Mouse (Mus musculus) limb, embryonic 11.5 days (tissue): Measurements from ENCODE around the gene Zic2. TPM values are rescaled to one million over a fixed set of nuclear protein-coding genes. Genes with fewer than 3 reads are reported as not detected.

Experiments used
- polyA plus RNA-seq: library from polyadenylated mRNA; unstranded; fragments of >200 nt; fragmentation: Nextera tagmentation; extraction: Ambion mirVana; gene quantifications from 2 replicates; pipeline ENCODE4 v1.2.1, GENCODE M21; 2014

Zic2 gene
- polyA plus RNA-seq, 1 experiment from 2014 or later: 5.6 TPM

Other genes starting within 250 kb of the Zic2 start
- gene Gm5089, start 24.3 kb upstream of the Zic2 start, polyA plus RNA-seq: 0.24 and 0.33 TPM in 2 replicates
- gene Zic5, start 9.8 kb upstream of the Zic2 start, polyA plus RNA-seq: 11.3 and 12.5 TPM in 2 replicates
- 0.16 and 0.19 TPM in 2 replicates for gene Gm10837, start 15.2 kb downstream of the Zic2 start, polyA plus RNA-seq
- 36.4 and 38.8 TPM in 2 replicates for gene Pcca, start 58.9 kb downstream of the Zic2 start, polyA plus RNA-seq